Mouse (Mus musculus) neural tube, embryonic 12.5 days (tissue): Measurements from ENCODE around the gene Irf2bp2. TPM values are rescaled to one million over a fixed set of nuclear protein-coding genes. Genes with fewer than 3 reads are reported as not detected.
A peak's percentile ranks its signal among the peaks of the same experiment; 100 is the strongest.

Source experiments
- ATAC-seq: fragments of 200-750 bp; cut with Nextera tagmentation; 2 replicates; pipeline ENCODE4 v1.8.0; 2017; ENCODE audit warnings: low read depth, mild to moderate bottlenecking, moderate TSS enrichment, moderate library complexity; ENCODE audit not compliant: low FRiP score
- H3K27ac ChIP-seq: fragments of 300-500 bp; sonication (generic); 2 replicates; pipeline ENCODE4 v1.5.1; 2016
- H3K27me3 ChIP-seq: fragments of 300-500 bp; sonication (generic); replicated peaks from 2 replicates; pipeline ENCODE4 v1.6.1; 2016; ENCODE audit warnings: mild to moderate bottlenecking
- H3K36me3 ChIP-seq: fragments of 300-500 bp; sonication (generic); 2 replicates; pipeline ENCODE4 v1.6.1; 2016; ENCODE audit warnings: mild to moderate bottlenecking
- H3K4me1 ChIP-seq: fragments of 300-500 bp; sonication (generic); 2 replicates; pipeline ENCODE4 v1.6.1; 2016
- H3K4me2 ChIP-seq: fragments of 300-500 bp; sonication (generic); replicated peaks from 2 replicates; pipeline ENCODE4 v1.6.1; 2016; ENCODE audit warnings: mild to moderate bottlenecking
- H3K4me3 ChIP-seq: fragments of 300-500 bp; sonication (generic); 2 replicates; pipeline ENCODE4 v1.5.1; 2016
- H3K9ac ChIP-seq: fragments of 300-500 bp; sonication (generic); 2 replicates; pipeline ENCODE4 v1.6.1; 2016; ENCODE audit warnings: mild to moderate bottlenecking
- H3K9me3 ChIP-seq: fragments of 300-500 bp; sonication (generic); 2 replicates; pipeline ENCODE4 v1.6.1; 2016; ENCODE audit warnings: mild to moderate bottlenecking
- WGBS: fragments of 180-500 bp; shearing (Covaris S2); methylation state at CpG from one replicate; pipeline ENCODE4 v1.1.7; 2016; 5-methylcytosine and 5-hydroxymethylcytosine counted together
- polyA plus RNA-seq: library from polyadenylated mRNA; unstranded; fragments of >200 nt; fragmentation: Nextera tagmentation; extraction: Ambion mirVana; gene quantifications from 2 replicates; pipeline ENCODE4 v1.2.1, GENCODE M21; 2016

Irf2bp2 gene
- polyA plus RNA-seq, 1 experiment from 2014 or later: 8.5 TPM

DNA sequence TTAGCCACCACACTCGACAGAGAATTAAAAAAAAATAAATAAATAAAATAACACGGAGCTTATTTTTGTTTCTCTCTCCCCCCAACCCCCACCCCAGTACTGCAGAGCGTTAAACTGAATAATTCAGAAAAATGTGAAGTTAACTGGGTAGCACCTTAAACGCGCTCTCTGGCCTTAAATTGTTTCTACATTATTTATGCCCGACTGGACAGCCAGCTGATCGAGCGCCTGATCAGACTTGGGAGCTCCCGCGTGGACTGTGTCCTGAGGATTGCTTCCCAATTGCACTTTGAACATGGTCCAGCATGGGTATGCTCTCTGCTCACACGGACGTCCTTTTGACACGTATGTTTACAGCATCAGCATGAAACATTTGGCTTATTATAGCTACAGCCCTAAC, 10.3 kb downstream of the Irf2bp2 start:
- 5% methylated on average over 13 of the region's 13 CpGs for WGBS
- no peak overlapping the region for H3K27ac ChIP-seq
- no peaks in the 10 kb centered on the region for H3K27me3 ChIP-seq
- no peaks in the 10 kb centered on the region for H3K9me3 ChIP-seq
- no peaks in the 10 kb centered on the region; the same call in 1 of the 2 replicates for H3K36me3 ChIP-seq
- H3K4me3 ChIP-seq: peak overlapping the region; percentile 49
- H3K4me2 ChIP-seq: peak overlapping the region; percentile 99
- H3K9ac ChIP-seq: peak overlapping the region; percentile 72; the same call in 1 of the 2 replicates
- H3K4me1 ChIP-seq: peaks cover 46% of the 10 kb centered on the region
- peak; percentile 29; the same call in 1 of the 2 replicates for ATAC-seq

DNA sequence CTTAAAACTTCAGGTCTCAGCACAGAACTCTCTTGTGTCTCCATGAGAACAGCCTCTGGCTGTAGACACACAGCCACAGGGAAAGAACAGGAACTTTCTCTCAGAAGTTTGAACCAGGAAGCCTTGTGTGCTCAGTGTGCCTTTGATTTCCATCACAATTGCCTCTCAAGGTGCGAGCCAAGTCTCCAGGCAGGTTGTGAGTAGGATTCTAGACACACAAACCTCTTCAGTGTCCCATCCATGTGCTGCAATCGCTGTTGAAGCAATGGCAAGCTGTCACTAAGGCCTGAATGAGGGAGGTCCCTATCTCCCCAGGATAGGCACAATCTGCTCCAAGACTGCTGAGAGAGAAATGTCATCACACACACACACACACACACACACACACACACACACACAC, 10.8 kb downstream of the Irf2bp2 start:
- 46% methylated on average over 2 of the region's 2 CpGs for WGBS
- Histone ChIP-seq H3K27ac (no peak overlapping the region), H3K4me1 (peaks cover 43% of the 10 kb centered on the region), H3K9ac (no peak overlapping the region), H3K4me2 (peak overlapping the region; percentile 99; the same call in 1 of the 2 replicates), H3K36me3 (no peaks in the 10 kb centered on the region), H3K9me3 (no peaks in the 10 kb centered on the region), H3K27me3 (no peaks in the 10 kb centered on the region), H3K4me3 (no peak overlapping the region)
- ATAC-seq: no peak

DNA sequence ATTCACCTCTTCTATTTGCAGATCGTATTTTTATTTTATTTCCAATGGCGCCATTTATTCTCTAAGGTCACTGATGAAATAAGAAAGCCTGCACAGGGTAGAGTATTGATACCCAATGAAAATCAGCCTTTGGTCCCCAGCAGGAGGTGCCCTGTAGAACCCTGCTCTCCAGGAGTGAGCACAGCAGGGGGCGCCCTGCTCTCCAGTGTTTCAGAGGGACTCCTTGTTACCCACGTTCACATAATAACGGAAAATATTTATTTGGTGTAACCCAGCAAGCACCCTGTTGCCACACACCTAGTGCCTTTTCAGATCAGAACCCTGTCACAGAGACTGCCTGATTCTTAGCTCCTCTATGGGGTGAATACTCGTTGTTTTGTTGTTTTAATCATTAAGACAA, 11.3 kb downstream of the Irf2bp2 start:
- Histone ChIP-seq H3K4me3 (no peak overlapping the region), H3K9me3 (no peaks in the 10 kb centered on the region), H3K4me1 (peaks cover 38% of the 10 kb centered on the region), H3K36me3 (no peaks in the 10 kb centered on the region), H3K27me3 (no peaks in the 10 kb centered on the region), H3K9ac (no peak overlapping the region), H3K4me2 (no peak overlapping the region), H3K27ac (no peak overlapping the region)
- no peak for ATAC-seq
- 44% methylated on average over 6 of the region's 6 CpGs for WGBS

DNA sequence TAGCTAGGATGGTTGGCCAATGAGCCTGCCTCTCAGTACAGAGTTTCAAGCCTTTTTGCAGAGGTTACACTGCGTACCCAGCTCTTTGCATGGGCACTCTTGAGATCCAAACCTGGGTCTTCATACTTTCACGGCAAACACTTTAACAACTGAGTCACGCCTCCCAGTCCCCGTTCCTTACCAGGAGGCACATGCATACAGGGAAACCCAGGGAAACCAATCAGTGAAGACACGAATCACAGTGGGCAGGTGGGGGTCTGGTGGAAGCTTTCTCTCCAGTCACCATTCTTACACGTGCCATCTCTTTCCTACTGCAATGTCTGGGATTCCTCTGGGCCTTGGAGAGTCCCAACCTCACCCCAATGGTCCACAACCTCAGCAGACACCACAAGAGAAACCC, 12.1 kb downstream of the Irf2bp2 start:
- ATAC-seq: no peak
- peaks cover 35% of the 10 kb centered on the region for H3K4me1 ChIP-seq
- H3K4me2 ChIP-seq: no peak overlapping the region
- H3K9me3 ChIP-seq: no peaks in the 10 kb centered on the region
- no peaks in the 10 kb centered on the region for H3K36me3 ChIP-seq
- no peaks in the 10 kb centered on the region for H3K27me3 ChIP-seq
- no peak overlapping the region for H3K9ac ChIP-seq
- no peak overlapping the region for H3K27ac ChIP-seq
- no peak overlapping the region for H3K4me3 ChIP-seq
- 92% methylated on average over 6 of the region's 6 CpGs for WGBS

DNA sequence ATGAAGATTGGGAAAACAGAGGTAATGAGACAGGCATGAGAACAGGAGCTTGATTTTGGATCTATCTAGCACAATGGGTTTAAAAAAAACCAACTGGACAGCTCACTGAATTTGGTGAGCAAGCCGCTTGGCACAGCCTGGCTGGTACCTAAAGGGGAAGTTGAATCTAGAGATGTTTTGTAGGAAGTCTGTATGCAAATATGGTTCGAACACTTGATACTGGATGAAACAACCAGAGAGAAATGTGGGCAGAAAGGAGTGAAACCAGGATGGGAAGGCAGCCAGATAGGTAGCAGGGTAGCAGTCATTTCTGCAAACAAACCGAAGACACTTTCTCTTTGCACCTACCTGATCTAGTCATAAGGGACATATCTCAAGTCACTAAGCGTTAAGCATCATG, 13.0 kb downstream of the Irf2bp2 start:
- H3K4me2 ChIP-seq: no peak overlapping the region
- H3K9ac ChIP-seq: no peak overlapping the region
- WGBS: 98% methylated on average over 4 of the region's 4 CpGs
- no peaks in the 10 kb centered on the region for H3K36me3 ChIP-seq
- H3K9me3 ChIP-seq: no peaks in the 10 kb centered on the region
- H3K27me3 ChIP-seq: no peaks in the 10 kb centered on the region
- peaks cover 32% of the 10 kb centered on the region for H3K4me1 ChIP-seq
- ATAC-seq: no peak
- H3K4me3 ChIP-seq: no peak overlapping the region
- no peak overlapping the region for H3K27ac ChIP-seq

DNA sequence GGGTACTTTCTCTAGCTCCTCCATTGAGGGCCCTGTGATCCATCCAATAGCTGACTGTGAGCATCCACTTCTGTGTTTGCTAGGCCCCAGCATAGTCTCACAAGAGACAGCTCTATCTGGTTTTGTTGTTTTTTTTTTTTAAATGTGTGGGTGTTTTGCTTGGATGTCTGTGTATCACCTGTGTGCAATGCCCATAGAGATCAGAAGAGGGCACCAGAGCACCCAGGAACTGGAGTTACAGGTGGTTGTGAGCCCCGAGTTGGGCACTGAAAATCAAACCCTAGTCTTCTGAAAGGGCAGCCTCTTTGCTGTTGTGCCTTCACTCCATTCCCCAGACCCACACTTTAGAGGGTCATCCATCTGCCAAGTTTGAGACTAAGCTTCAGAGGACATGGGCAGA, 13.7 kb downstream of the Irf2bp2 start:
- H3K4me1 ChIP-seq: peaks cover 25% of the 10 kb centered on the region
- H3K4me2 ChIP-seq: no peak overlapping the region
- ATAC-seq: no peak

DNA sequence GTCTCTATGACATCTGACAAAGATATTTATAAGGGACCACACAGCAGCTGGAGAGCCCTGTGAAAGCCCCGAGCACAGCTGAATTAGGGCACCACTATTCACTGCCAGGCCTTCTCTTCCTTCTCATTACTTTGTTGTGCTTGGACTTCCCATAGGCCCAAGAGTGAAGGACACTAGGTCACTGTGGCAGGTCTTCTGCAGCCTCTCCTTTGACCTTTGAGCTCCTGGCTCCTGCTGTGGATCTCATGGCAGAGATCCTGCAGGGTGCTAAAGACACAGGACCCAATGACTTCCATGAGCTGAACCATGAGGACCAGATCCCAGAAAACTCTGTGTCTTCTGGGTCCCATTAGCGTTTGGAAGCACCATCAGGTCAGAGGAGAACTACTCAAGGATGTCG, 15.1 kb downstream of the Irf2bp2 start:
- no peak overlapping the region for H3K4me3 ChIP-seq
- no peak overlapping the region for H3K27ac ChIP-seq
- no peaks in the 10 kb centered on the region for H3K27me3 ChIP-seq
- H3K4me2 ChIP-seq: no peak overlapping the region
- H3K4me1 ChIP-seq: peaks cover 10% of the 10 kb centered on the region
- H3K36me3 ChIP-seq: no peaks in the 10 kb centered on the region
- H3K9ac ChIP-seq: no peak overlapping the region
- WGBS: 88% methylated on average over 3 of the region's 3 CpGs
- H3K9me3 ChIP-seq: no peaks in the 10 kb centered on the region
- ATAC-seq: no peak

More for the DNA sequence above, 13.7 kb downstream of the Irf2bp2 start:
- Histone ChIP-seq H3K9ac (no peak overlapping the region), H3K27me3 (no peaks in the 10 kb centered on the region), H3K9me3 (no peaks in the 10 kb centered on the region), H3K36me3 (no peaks in the 10 kb centered on the region), H3K4me3 (no peak overlapping the region), H3K27ac (no peak overlapping the region)
- 93% methylated on average over 1 of the region's 1 CpGs for WGBS

DNA sequence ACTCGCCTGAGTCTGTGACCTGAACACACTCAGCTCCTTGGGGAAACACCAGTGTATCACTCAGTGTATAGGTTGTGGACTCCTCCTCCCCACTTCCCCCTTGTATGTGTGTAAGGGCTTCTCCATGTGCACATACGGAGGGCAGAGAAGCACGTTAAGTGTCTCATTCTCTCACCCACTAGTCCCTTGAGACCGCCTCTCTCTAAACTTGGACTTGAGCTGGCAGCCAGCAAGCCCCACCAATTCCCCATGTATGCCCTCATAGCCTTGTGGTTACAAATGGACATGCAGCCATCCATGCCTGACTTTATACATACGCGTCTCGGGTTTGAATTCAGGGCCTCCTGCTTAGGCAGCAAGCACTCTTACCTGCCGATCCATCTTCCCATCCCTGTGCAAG, 16.9 kb downstream of the Irf2bp2 start:
- H3K9me3 ChIP-seq: no peaks in the 10 kb centered on the region
- no peaks in the 10 kb centered on the region for H3K27me3 ChIP-seq
- no peak for ATAC-seq
- H3K27ac ChIP-seq: no peak overlapping the region
- H3K4me3 ChIP-seq: no peak overlapping the region
- WGBS: 87% methylated on average over 8 of the region's 8 CpGs
- no peaks in the 10 kb centered on the region for H3K4me1 ChIP-seq
- H3K36me3 ChIP-seq: no peaks in the 10 kb centered on the region
- no peak overlapping the region for H3K9ac ChIP-seq
- H3K4me2 ChIP-seq: no peak overlapping the region

DNA sequence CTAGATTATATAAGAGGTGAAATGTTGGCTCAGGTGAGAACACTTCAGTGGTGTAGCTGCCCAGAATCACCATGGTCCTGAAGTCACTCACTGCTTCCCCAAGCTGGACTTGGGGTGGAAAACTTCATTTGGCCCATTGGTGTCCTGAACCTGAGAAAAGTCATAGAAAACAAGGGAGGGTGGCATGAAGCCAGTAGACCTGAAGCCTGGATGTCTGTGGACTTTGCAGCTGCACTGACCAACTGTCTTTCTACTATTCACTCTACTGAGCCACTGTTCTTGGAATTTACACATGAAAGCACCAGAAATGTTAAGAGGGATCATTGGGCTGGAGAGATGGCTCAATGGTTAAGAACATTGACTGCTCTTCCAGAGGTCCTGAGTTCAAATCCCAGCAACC, 17.7 kb downstream of the Irf2bp2 start:
- no peak for ATAC-seq
- H3K4me1 ChIP-seq: no peaks in the 10 kb centered on the region
- H3K36me3 ChIP-seq: no peaks in the 10 kb centered on the region
- H3K4me2 ChIP-seq: no peak overlapping the region
- H3K27me3 ChIP-seq: no peaks in the 10 kb centered on the region
- H3K9me3 ChIP-seq: no peaks in the 10 kb centered on the region
- H3K9ac ChIP-seq: no peak overlapping the region
- no peak overlapping the region for H3K27ac ChIP-seq
- no peak overlapping the region for H3K4me3 ChIP-seq

DNA sequence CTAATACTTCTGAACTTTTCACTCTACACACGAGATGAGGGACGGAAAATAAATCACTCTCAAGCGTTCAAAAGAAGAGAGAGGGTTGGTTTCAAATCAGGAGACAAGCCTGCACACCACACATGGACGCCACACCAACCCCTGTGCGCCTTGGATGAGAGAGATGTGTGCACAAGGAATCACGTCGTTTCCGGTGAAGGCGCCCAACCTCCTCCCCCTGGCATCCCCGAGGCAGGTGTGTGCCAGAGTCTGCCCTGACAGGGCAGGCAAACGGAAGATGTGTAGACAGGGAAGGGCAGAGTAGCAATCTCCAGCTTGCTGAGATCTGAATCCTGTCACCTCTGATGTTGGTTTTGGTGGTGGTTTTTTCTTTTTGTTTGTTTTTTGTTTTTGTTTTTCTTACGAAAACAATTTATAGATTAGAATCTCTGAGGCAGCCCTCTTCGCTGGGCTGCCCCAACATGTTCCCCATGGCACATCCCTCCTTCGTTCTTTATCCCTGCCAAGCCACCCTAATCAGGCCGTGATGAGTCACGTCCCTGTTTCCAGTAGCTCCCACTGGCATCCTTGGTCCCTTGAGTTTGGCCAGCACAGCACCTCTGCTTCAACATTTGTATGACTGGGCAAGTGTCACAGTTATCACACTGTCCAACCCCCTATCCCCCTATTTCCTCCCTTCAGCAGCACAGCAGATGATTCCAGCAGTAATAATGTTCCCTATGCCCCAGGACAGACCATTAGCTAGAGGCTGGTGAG, 18.7 kb downstream of the Irf2bp2 start:
- no peak for ATAC-seq
- no peaks in the 10 kb centered on the region for H3K27me3 ChIP-seq
- H3K4me3 ChIP-seq: no peak overlapping the region
- no peaks in the 10 kb centered on the region for H3K9me3 ChIP-seq
- H3K4me2 ChIP-seq: no peak overlapping the region
- no peaks in the 10 kb centered on the region for H3K36me3 ChIP-seq
- no peak overlapping the region for H3K27ac ChIP-seq
- H3K4me1 ChIP-seq: peaks cover 9% of the 10 kb centered on the region
- 85% methylated on average over 16 of the region's 16 CpGs for WGBS
- H3K9ac ChIP-seq: no peak overlapping the region

DNA sequence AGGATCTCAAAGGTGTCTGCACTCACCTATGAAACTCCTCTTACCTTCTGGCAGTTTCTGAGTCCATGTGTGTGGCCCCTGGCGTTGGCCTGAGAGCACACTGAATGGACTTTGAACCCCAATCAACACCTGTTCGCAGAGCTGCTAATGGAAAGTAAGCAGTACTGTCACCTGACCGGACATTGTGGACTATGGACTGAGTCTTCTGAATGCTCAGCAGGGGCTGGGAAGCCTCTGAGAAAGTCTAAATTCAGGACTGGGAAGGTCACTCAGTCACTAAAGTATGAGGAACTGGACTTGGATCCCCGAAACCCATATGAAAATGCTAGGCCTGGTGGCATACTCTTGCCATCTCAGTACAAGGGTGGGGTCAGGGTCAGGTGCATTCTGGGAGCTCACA, 19.9 kb downstream of the Irf2bp2 start:
- Histone ChIP-seq H3K4me1 (peaks cover 15% of the 10 kb centered on the region), H3K36me3 (no peaks in the 10 kb centered on the region), H3K27me3 (no peaks in the 10 kb centered on the region), H3K4me3 (no peak overlapping the region), H3K9ac (no peak overlapping the region), H3K9me3 (no peaks in the 10 kb centered on the region), H3K27ac (no peak overlapping the region), H3K4me2 (no peak overlapping the region)
- WGBS: 94% methylated on average over 4 of the region's 4 CpGs
- no peak for ATAC-seq

DNA sequence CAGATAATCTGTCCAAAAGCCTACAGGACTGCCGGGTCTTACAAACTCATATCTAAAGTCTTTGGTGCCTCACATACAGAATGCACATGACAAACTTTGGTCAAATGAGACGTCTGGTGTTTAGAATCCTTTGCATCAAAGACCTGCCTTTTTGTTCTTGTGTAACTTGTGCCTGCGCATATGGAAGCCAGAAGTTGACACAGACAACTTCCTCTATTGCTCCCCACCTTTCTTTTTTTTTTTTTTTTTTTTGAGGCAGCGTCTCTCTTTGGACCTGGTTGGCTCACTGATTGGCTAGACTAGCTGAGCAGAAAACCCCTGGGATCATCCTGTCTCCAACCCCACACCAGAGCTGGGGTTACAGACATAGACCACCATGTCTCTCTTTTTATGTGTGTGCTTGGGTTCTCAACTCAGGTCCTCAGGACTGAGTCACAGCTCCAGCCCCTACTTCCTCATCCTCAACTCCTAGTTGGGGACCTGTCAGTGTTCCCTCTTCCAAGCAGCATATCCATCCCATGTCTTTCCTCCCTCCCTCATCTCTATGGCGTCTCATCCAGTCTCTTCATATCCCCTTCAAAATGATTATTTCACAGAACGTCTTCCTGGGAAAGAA, 20.6 kb downstream of the Irf2bp2 start:
- Histone ChIP-seq H3K4me3 (no peak overlapping the region), H3K4me1 (peaks cover 15% of the 10 kb centered on the region), H3K4me2 (no peak overlapping the region), H3K36me3 (no peaks in the 10 kb centered on the region), H3K27me3 (no peaks in the 10 kb centered on the region), H3K9me3 (no peaks in the 10 kb centered on the region), H3K9ac (no peak overlapping the region), H3K27ac (no peak overlapping the region)
- 96% methylated on average over 6 of the region's 6 CpGs for WGBS
- ATAC-seq: no peak
